Mouse (Mus musculus): ENCODE results near the gene Trp73. TPM values are rescaled to one million over a fixed set of nuclear protein-coding genes. Genes with fewer than 3 reads are reported as not detected.

Gene Trp73
- polyA plus RNA-seq, 1 experiment from 2014 or later = 1.5 TPM

DNA sequence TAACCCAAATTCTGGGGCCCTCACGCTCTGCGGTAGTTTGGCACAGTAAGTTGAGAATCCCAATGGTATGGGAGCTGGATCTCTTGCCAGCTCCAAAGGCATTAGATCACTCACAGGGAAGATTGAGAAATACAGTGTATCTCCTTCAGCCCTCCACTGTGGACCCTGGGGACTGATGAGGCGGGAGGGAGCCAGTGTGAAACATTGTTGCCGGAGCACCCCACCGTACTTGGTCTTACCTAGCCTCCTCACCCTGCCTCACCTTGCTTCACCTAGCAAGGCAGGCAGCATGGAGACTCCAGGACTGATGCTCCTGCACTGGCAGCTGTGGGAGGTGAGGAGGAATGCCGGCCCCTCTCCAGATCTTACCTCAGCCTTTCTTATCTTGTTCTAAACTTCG lies 84.5 kb downstream of the Trp73 start:
- Histone ChIP-seq H3K4me2 (no peak overlapping the region), H3K4me3 (no peak overlapping the region), H3K4me1 (no peaks in the 10 kb centered on the region), H3K9ac (no peak overlapping the region), H3K27me3 (replicated peaks) (no peaks in the 10 kb centered on the region), H3K9me3 (no peaks in the 10 kb centered on the region), H3K27ac (no peak overlapping the region), H3K36me3 (replicated peaks) (no peaks in the 10 kb centered on the region)
- 91% methylated on average over 7 of the region's 7 CpGs for WGBS
- ATAC-seq (replicated peaks) = no peak

GRCm38 (mm10) chr4:154053065-154053464 lies 86.9 kb downstream of the Trp73 start:
- no peak overlapping the region for H3K4me2 ChIP-seq
- no peaks in the 10 kb centered on the region for H3K4me1 ChIP-seq
- no peak overlapping the region for H3K9ac ChIP-seq
- no peak for ATAC-seq (replicated peaks)
- no peaks in the 10 kb centered on the region for H3K27me3 ChIP-seq (replicated peaks)
- 66% methylated on average over 4 of the region's 4 CpGs for WGBS
- H3K9me3 ChIP-seq = no peaks in the 10 kb centered on the region
- no peaks in the 10 kb centered on the region for H3K36me3 ChIP-seq (replicated peaks)
- H3K27ac ChIP-seq = no peak overlapping the region
- no peak overlapping the region for H3K4me3 ChIP-seq

DNA sequence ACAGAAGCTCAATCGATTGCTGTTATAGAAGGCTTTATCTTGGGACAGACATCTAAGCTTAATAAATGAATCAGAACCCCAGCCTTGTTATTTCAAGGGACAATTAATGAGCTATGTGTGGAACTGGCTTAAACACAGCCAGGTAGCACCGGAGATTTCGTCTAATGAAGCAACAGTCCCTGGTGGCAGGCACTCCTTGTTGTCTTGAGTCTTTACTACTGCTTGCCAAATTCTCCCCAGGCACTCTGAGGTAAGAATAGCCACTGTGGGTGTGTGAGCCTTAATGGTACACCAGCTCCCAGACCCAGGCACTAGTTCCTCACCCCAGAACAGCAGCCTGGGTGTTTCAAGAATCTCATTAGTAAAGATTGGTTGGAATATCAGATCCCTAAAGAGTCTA lies 88.6 kb downstream of the Trp73 start:
- Histone ChIP-seq H3K9me3 (no peaks in the 10 kb centered on the region), H3K27me3 (replicated peaks) (no peaks in the 10 kb centered on the region), H3K27ac (no peak overlapping the region), H3K36me3 (replicated peaks) (no peaks in the 10 kb centered on the region), H3K4me1 (no peaks in the 10 kb centered on the region), H3K9ac (no peak overlapping the region), H3K4me2 (no peak overlapping the region), H3K4me3 (no peak overlapping the region)
- WGBS = 85% methylated on average over 3 of the region's 3 CpGs
- ATAC-seq (replicated peaks) = no peak

- no peak overlapping the region for H3K4me2 ChIP-seq
- no peak overlapping the region for H3K9ac ChIP-seq
- H3K27me3 ChIP-seq (replicated peaks) = peaks cover 3% of the 10 kb centered on the region; the same call in 1 of the 2 replicates
- H3K4me3 ChIP-seq = no peak overlapping the region
- no peaks in the 10 kb centered on the region for H3K9me3 ChIP-seq
- no peaks in the 10 kb centered on the region for H3K4me1 ChIP-seq
- WGBS = 68% methylated on average over 5 of the region's 5 CpGs
- no peak overlapping the region for H3K27ac ChIP-seq
- no peaks in the 10 kb centered on the region for H3K36me3 ChIP-seq (replicated peaks)
- no peak for ATAC-seq (replicated peaks)
These were observed 94.2 kb downstream of the Trp73 start for GRCm38 (mm10) chr4:154045837-154046236.

DNA sequence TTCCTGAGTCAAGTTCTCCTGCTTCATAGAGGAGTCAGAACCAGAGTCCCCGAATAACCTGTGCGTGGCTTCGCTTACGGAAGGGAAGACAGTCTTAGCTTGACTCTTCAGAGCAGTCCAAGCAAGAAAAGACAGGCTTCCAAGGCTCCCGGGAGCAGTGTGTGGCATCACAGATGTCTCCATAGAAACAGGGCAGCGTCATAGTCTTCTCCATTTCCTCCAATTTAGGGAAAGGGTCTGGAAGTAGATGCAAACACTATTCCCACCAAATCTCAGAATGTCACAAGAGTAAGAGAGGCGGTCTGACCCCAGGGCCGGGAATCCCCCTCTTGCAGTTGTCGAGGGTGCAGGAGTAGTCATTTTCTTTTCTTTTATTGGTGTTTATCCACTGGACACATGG lies 97.4 kb downstream of the Trp73 start, which contains the start of gene Ccdc27:
TSS of gene Ccdc27 (minus strand) at position 101 of the 400 bp plus-strand sequence.
- no peaks in the 10 kb centered on the region for H3K36me3 ChIP-seq (replicated peaks)
- WGBS = 80% methylated on average over 9 of the region's 9 CpGs
- ATAC-seq (replicated peaks) = no peak
- no peaks in the 10 kb centered on the region for H3K4me1 ChIP-seq
- no peak within 1 kb of the TSS for H3K27ac ChIP-seq
- no peaks in the 10 kb centered on the region for H3K9me3 ChIP-seq
- no peak within 1 kb of the TSS for H3K4me3 ChIP-seq
- H3K27me3 ChIP-seq (replicated peaks) = peaks cover 3% of the 10 kb centered on the region; the same call in 1 of the 2 replicates
- H3K4me2 ChIP-seq = no peak within 1 kb of the TSS
- H3K9ac ChIP-seq = no peak within 1 kb of the TSS

GRCm38 (mm10) chr4:154037123-154037522 lies 102.9 kb downstream of the Trp73 start:
- Histone ChIP-seq H3K9ac (no peak overlapping the region), H3K27ac (no peak overlapping the region), H3K4me3 (no peak overlapping the region), H3K9me3 (no peaks in the 10 kb centered on the region), H3K4me2 (no peak overlapping the region), H3K4me1 (no peaks in the 10 kb centered on the region), H3K36me3 (replicated peaks) (no peaks in the 10 kb centered on the region), H3K27me3 (replicated peaks) (no peaks in the 10 kb centered on the region)
- 57% methylated on average over 3 of the region's 3 CpGs for WGBS
- no peak for ATAC-seq (replicated peaks)

DNA sequence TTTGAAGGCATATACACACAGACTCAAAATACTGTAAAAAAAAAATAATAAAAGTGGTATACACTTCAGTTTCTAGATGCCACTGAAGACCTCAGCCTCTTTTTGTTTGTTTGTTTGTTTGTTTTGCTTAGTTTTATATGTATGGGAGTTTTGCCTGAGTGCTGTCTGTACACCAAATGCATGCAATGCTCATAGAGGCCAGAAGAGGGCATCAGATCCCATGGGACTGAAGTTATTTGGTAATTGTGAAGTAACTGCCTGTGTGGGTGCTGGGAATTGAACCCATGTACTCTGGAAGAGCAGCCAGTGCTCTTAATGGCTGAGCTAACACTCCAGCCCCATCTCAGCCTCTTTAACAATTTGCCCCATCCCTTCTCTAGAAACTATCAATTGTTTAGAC lies 111.4 kb downstream of the Trp73 start:
- Histone ChIP-seq H3K9me3 (no peaks in the 10 kb centered on the region), H3K4me2 (no peak overlapping the region)
- no peak for ATAC-seq (replicated peaks)

GRCm38 (mm10) chr4:154028066-154028465 lies 111.9 kb downstream of the Trp73 start:
- Histone ChIP-seq H3K9me3 (no peaks in the 10 kb centered on the region), H3K36me3 (replicated peaks) (no peaks in the 10 kb centered on the region), H3K27me3 (replicated peaks) (no peaks in the 10 kb centered on the region; the same call in 1 of the 2 replicates), H3K4me1 (peaks cover 9% of the 10 kb centered on the region), H3K4me3 (no peak overlapping the region), H3K9ac (no peak overlapping the region), H3K27ac (no peak overlapping the region), H3K4me2 (no peak overlapping the region)
- ATAC-seq (replicated peaks) = no peak
- 84% methylated on average over 7 of the region's 7 CpGs for WGBS

More for the DNA sequence above, 111.4 kb downstream of the Trp73 start:
- H3K4me3 ChIP-seq = no peak overlapping the region
- H3K27ac ChIP-seq = no peak overlapping the region
- H3K9ac ChIP-seq = no peak overlapping the region
- H3K4me1 ChIP-seq = peaks cover 9% of the 10 kb centered on the region
- no peaks in the 10 kb centered on the region; the same call in 1 of the 2 replicates for H3K27me3 ChIP-seq (replicated peaks)
- no peaks in the 10 kb centered on the region for H3K36me3 ChIP-seq (replicated peaks)

DNA sequence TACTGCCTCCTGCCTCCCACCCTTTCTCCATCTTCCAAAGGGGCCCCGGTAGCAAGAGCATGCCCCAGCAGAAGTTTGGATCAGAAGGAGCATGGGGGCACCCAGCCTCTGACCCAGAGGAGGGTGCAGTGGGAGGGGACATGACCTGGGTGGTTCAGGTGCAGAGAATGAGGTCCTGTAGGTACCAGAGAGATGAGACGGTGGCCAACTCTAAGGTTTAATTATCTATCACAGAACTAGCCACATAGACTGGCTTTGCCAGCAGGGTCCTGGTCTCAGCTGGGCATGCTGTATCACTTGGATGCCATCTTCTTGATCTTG lies 113.6 kb downstream of the Trp73 start:
- Histone ChIP-seq H3K27me3 (replicated peaks) (no peaks in the 10 kb centered on the region; the same call in 1 of the 2 replicates), H3K4me2 (peak overlapping the region; percentile 53), H3K9ac (no peak overlapping the region), H3K27ac (no peak overlapping the region), H3K36me3 (replicated peaks) (peaks cover 5% of the 10 kb centered on the region; the same call in 1 of the 2 replicates), H3K4me3 (no peak overlapping the region), H3K4me1 (peaks cover 9% of the 10 kb centered on the region), H3K9me3 (no peaks in the 10 kb centered on the region)
- ATAC-seq (replicated peaks) = no peak
- WGBS = 30% methylated on average over 2 of the region's 2 CpGs

- no peaks in the 10 kb centered on the region for H3K9me3 ChIP-seq
- peak within 1 kb of the TSS; percentile 53 for H3K4me2 ChIP-seq
- H3K4me1 ChIP-seq = peaks cover 9% of the 10 kb centered on the region
- peak within 1 kb of the TSS; percentile 15; the same call in 1 of the 2 replicates for H3K9ac ChIP-seq
- 3% methylated on average over 33 of the region's 33 CpGs for whole genome bisulfite sequencing
- H3K27me3 ChIP-seq (replicated peaks) = no peaks in the 10 kb centered on the region; the same call in 1 of the 2 replicates
- 0 out of 2 replicates have a peak within 1 kb of the TSS, but pooled peaks have one; percentile 14 for H3K27ac ChIP-seq
- H3K36me3 ChIP-seq (replicated peaks) = peaks cover 10% of the 10 kb centered on the region; the same call in 1 of the 2 replicates
- peak; percentile 71 for ATAC-seq (replicated peaks)
- peak within 1 kb of the TSS; percentile 34 for H3K4me3 ChIP-seq
These were observed 114.2 kb downstream of the Trp73 start, which contains the start of gene Smim1 for GRCm38 (mm10) chr4:154025641-154026440. TSS of gene Smim1 (minus strand) at chr4:154026230.

GRCm38 (mm10) chr4:154024729-154025521 lies 115.1 kb downstream of the Trp73 start:
- Histone ChIP-seq H3K9ac (no peak overlapping the region), H3K27ac (no peak overlapping the region), H3K4me3 (peak overlapping the region; percentile 34), H3K9me3 (no peaks in the 10 kb centered on the region), H3K36me3 (replicated peaks) (peaks cover 18% of the 10 kb centered on the region; the same call in 1 of the 2 replicates), H3K4me1 (peaks cover 9% of the 10 kb centered on the region), H3K27me3 (replicated peaks) (no peaks in the 10 kb centered on the region; the same call in 1 of the 2 replicates), H3K4me2 (no peak overlapping the region)
- 39% methylated on average over 17 of the region's 17 CpGs for WGBS
- no peak for ATAC-seq (replicated peaks)

Data from midbrain, embryonic 15.5 days (tissue).